Mouse (Mus musculus) ES-CJ7 (cell line): ENCODE results near the gene Mast3.
A peak's percentile ranks its signal among the peaks of the same experiment; 100 is the strongest.
"Not testable (repeated sequence)": the region's sequence is repeated elsewhere in the genome, so short reads cannot be mapped to it uniquely, and the experiment has no call there.

Source experiments
- DNase-seq: peaks from one replicate; pipeline ENCODE4 v3.0.0; 2011; ENCODE audit warnings: low read depth, low spot score

Gene Mast3

DNA sequence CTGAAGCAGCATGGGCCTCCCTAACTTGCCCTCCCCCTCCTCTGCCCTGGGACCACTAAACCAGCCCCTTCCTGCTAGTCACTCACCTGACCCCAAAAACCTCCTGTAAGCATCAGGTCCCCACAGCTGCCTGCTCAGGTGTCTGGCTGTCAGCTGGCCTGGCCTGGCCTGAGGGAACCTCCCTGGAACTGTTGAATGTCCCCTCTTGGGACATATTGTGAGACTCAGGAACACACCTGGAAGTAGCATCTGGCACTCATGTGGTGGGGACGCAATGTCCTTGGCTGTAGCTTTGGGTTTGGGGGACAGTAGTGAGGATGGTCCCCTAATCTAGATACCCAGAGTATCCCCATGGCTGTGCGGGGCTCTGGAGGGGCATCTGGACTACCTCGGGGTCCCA is 29.2 kb upstream of the Mast3 start:
- DNase-seq, result no peak

DNA sequence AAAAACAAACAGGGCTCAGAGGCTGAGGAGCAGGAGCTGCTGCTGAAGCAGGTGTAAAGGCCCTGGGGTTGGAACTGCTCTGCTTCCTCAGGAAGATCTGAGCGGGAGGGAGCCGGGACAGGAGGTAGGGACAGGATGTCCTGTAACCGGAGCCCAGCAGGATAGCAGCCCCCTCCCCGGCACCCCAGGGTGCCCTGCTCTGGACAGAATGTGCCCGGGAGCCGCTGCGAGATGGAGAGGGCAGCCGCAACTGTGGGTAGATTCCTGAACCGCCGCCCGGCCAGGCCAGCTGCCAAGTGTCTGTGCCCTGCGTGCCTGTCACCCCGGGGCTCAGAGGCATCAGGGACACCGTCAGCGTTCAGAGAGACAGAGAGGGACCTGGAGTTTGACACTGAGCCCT is 28.7 kb upstream of the Mast3 start:
- DNase-seq, result no peak

DNA sequence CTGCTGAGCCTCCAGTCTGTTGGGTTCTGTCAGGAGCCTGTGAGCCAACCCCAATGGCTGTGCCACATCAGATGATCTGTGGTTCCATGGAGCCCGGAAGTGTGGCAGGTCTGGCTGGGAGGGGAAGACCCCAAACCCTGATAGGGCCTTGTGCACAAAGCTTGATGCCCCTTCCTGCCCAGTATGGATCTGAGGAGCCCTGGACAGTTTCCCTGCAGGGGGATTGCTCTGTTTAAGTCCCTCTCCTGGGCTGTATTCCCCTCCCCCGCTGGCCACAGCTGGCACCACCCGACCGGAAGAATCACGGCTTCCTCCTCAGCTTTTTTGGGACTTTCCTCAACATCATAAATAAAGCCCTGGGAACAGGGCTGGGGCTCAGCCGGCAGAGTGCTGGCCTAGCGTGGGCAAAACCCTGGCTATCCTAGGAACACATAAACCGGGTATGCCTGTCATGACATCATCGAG is 28.2 kb upstream of the Mast3 start:
- no peak for DNase-seq

DNA sequence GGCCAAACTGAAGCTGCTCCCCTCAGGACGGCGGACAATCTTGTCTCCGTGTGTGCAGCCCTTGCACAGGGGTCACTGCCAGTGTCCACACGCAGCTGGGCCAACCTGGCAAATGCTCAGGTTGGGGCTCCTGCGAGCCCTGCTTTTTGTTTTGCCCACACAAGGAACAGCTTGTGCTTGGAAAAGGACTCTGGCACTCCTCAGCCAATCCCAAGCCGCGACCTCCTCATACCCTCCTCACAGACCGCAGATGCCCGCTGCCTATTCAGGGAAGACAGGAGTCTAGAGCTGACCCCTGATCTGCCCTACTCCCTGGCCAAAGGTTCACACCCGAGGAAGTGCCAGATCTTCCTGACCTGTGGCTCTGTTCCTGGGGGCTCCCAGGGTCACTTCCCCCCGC is 27.5 kb upstream of the Mast3 start:
- no peak for DNase-seq

DNA sequence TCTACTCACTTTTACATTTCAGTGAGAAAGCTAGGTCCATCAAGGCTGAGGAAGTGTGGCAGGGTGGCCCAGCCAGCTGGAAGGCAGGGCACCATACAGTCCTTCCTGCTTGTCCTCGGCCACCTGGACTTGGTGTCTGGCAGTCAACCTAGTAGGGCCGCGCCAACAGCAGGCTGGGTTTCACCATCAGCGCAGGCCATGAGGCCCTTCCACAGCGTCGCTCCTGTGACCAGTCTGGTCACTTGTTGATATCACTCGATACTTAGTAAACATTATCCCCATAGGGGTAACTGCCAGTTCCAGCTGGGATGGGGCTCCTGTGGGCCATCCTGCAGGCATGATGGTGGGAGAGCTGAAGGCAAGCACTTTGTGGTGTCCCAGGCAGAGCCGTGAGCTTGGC is 26.7 kb upstream of the Mast3 start:
- no peak for DNase-seq

DNA sequence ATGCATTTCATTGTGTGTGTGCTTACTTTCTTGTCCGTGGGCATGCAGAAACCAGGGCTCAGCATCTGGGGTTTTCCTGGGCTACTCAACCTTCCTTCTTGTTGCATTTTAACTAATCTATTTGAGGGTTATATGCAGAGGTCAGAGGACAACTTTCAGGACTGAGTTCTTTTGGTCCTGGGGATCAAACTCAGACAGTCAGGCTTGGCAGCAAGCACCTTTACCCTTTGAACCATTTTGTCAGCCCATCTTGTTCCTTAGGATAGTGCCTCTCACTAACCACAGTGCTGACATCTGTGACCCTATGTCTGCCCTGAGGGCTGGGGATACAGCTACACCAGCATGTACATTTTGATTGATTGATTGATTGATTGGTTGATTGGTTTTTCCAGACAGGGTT is 22.9 kb upstream of the Mast3 start:
- DNase-seq, result no peak

DNA sequence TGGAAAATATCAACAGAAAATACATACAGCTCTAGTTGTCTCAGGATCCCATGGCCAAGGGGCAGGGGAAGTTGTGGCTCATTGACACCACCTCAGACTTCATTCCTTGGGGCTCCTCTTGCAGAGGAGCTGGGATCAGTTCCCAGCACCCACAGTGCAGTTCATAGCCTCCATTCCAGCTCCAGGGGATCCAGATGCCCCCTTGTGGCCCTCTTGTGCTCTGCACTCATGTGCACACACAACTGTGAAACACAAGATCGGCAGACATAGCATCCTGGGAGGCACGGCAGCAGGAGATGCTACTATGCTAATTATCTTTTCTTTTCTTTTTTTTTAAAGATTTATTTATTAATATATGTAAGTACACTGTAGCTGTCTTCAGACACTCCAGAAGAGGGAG is 22.2 kb upstream of the Mast3 start:
- peak; percentile 74 for DNase-seq

DNA sequence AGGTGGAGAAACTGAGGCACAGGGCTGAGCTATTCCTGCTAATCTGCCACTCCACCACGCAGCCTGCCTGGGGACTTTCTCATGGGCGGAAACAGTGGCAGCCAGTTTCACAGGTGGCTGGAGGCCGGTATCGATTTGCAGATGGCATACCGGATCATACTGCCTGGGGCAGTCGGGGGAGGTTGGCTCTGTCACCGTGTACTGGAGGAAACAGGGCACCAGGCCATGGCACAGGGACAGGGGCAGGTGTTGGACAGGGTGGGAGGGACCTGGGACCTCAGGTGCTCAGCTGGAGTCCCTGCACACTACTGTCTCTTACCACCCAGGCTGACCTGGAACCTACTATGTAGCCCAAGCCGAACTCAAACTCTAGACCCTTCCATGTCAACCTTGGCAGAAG is 21.0 kb upstream of the Mast3 start:
- DNase-seq, result no peak

DNA sequence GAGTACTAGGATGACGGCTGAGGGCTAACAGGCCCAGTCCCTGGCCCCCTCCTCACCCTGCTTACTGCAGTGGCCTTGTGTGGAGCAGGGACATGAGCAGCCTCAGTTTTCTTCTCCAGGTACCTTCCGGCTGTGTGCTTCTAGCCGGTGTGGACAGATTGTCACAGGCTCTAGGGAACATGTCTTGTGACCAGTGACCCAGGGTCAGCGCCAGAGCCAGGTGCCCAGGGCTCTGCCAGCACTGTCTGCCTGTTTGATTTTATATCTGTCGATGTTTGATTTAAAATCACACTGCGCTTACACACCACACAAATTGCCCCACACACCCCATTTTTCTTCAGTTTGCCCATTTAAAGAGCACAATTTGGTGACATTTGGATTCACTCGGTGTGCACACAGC is 18.9 kb upstream of the Mast3 start:
- no peak for DNase-seq

DNA sequence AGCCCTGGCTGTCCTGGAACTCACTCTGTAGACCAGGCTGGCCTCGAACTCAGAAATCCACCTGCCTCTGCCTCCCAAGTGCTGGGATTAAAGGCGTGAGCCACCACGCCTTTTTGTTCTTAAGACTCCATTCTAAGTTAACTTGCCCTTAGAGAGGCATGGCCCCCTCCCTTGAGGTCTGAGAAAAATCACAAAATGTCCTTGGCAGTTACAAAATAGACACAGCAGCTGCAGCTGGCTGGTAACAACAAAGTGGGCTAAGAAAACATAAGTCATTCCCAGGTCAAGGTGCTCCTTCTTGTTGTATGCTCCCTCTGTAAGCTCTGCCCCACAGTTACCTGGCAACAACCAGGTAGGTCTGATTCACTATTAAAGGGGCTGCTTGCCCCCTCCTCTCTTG is 17.7 kb upstream of the Mast3 start:
- DNase-seq, result not testable (repeated sequence)

DNA sequence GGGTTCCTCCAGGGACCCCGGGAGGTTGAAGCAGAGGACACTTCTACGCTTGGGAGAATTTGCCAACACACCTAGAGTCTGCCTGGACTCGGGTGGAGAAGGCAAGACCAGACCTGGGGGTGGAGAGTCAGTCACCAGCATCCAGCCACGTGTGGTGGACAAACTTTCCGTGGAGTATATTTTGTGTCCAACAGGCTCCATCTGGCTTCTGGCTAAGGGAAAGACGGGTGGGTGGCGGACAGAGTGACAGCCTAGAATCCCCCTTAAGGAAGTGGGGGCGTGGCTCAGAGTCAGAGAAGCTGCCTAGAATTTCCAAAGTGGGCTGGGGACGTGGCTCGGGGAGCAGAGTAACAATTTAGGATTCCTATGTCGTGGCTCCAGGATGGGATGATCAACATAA is 17.1 kb upstream of the Mast3 start:
- peak; percentile 39 for DNase-seq

DNA sequence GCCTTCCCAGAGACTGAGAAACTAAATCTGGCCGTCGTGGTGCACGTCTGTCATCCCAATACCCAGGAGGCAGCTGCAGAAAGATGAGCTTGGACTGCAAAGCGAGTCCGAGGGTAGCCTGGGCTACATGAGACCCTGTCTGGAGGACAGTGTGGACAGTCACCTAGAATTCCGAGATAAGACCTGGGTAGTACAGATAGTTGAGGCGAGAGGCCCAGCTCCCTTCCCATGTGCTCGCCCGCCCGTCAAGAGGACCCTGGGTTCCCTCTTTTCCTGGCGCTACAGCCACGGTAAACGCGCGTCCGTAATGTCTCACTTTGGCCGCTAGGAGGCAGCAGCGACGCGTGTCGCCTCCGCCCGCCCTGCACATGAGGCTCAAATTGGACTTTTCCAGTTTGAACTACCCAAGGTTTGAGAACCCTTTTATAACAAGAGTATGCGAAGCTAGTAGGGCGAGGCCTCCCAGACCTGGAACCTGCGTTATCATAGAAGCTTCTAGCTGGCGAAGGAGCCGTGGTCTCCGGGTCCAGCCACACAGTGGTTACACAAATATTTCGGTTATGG is 16.6 kb upstream of the Mast3 start:
- DNase-seq, result peak; percentile 87

DNA sequence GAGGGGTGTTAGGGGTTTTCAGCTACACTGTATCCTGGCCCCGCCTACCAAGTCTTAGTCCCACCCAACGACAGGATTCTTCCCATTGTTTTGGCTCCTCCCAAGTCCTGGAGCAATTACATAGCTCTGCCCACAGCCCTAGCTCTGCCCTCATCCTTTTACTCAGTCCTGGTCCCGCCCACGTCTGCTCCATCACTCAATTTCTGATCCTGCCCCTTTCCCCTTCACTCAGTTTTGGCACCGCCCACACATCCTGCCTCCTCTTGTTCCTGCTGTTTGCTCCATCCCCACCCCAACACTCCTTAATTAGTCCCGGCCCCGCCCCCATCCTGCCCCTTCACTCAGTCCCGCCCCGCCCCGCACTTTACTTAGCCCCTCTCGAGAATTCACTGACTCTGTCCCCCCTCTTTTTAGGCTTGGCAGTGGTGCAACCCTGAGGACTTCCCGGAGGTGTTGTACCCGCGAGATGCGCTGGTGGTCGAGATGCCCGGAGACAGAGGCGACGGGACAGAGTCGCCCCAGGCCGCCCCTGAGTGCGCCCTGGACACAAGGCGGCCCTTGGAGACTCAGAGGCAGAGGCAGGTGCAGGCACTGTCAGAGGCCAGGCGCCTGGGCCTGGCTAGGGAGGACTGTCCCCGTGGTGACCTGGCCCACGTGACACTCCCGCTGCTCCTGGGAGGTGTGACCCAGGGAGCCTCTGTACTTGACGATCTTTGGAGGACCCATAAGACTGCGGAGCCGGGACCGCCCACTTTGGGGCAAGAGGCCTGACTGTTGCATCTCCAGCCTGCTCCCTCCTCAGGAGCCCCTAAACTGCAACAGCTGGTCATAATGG is 15.5 kb upstream of the Mast3 start:
- DNase-seq, result peak; percentile 100

DNA sequence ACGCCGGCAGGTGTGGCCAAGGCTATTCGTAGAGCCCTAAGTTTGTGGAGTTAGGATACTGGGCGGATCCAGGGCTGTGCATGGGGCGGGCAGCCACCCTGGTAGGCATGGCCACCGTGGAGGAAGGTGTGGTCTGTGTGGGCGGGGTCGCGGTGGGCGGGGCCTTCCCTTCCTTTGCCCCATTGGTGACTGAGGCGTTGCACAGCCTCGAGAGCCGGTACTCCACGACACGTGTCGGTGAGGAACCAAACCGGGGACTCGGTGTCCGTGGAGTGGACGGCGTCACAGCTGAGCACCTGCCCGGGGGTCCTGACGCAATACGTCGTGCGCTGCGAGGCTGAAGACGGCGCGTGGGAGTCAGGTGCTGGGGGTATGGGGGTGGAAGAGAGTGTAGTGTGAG is 11.8 kb upstream of the Mast3 start:
- DNase-seq, result peak; percentile 67

DNA sequence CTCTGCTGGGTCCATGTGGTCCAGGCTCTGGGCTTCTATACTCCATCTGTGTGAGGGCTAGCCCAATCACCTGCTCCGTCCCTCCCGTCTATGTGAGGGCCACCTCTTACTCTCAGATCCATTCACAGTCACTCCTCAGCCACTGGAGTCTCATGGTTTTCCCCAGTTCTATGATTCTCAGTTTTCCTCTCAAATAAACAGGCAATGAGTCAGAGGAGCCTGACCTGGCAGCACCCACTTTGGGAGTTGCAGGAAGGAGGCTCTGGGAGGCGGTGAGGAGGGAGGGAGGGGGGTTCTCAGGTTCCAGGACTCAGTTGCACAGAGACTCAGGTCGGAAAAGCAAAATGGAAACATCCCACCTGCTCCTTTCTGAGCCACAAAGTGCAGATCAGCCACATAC is 8.0 kb upstream of the Mast3 start:
- DNase-seq, result no peak

DNA sequence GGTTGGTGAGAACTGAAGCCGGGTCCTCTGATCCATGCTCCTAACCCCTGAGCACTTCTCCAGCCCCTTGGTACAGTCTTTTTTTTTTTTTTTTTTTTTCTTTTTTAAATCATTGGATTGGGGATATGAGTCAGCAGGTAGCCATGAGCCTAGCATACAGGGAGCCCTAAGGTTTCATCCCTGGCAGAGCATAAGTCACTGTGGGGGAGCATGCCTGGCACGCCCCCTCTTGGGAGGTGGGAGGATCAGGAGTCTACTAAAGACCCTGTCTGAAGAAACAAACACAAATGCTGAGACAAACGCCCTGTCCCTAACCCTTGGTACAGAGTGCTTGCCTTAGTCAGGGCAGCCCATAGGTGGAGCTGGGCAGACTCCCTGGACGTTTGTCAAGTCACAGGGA is 7.2 kb upstream of the Mast3 start:
- DNase-seq, result no peak

DNA sequence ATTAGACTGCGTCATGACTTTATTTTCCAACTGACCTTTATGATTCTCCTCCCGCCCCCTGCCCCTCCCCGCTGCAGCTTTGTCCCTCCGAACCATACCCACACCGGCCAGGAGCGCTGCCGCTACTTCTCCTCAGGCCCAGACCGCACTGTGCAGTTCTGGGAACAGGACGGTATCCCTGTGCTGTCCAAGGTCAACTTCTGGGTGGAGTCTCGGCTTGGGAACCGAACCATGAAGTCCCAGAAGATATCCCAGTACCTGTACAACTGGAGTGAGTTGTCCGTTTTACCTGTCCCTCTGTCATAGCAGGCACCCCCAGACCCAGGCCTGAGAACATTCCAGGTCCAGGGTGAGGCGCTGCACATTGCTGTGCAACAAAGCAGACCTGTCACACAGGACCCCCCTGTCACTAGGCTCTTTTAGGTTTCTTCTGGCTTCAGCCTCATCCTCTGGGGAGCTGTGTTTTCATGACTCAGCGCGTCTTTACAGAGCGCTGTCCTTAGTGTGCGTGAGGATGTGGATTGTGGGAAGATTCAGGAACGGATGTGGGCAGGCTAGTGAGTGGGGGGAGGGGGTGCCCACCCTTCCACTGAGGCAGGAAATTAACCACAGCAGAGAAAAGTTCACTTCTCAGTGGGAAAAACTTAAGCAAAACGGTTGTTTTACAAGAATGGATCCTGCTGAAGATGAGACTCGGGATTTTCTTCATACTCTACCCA is 6.3 kb upstream of the Mast3 start:
- peak; percentile 64 for DNase-seq

DNA sequence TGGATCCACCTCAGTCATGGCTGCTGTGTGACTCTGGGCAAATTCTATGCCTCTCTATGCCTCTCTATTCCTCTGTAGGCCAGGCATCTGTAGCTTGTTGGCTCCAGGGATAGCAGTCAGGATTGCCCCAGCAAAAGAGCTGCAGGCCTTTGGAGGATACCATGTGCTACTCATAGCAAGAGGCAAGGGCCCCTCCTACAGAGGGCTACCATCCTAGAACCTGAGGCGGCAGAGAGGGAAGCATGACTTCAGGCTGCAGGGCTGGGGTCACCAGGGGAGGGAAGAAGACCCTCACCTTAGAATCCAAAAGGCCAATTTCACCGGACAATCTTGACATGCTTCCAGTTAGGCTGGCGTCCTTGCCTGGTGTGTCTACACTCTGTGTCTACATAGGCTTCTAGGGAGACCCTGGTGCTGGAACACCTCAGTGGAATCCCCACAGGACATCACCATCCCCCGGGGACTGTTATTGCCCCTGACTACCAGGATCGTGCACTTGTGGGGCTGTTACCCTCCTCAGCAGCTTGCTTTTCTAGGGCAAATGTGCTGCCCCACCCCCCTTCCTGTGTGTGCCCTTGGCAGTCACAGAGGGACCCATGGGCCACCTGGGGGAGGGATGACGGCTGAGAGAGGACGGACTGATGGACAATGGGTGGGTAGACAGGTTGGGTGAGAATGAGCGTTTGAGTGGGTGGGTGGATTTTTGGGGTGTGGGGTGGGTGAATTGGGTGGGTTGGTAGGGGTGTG is 4.3 kb upstream of the Mast3 start:
- no peak for DNase-seq

DNA sequence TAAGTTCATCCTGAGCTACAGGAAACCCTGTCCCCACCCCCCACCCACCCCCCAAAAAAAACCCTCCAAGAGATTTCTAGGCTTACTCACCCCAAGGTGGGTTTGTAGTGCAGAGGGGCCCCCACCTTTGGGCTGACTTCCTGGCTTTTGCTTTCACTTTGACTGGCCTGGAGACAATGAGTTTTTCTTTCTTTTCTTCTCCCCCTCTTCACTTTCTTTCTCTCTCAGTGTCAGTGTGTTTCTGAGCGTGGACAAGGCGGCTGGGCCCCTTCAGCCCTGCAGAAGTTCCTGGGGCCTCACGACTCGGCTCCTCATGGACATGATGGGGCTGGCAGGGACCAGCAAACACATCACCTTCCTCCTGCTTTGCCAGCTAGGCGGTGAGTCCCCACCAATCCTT is 3.4 kb upstream of the Mast3 start, which contains the start of gene Il12rb1:
Il12rb1 (plus strand) TSS at position 211 of the 400 bp plus-strand sequence.
- no peak for DNase-seq

DNA sequence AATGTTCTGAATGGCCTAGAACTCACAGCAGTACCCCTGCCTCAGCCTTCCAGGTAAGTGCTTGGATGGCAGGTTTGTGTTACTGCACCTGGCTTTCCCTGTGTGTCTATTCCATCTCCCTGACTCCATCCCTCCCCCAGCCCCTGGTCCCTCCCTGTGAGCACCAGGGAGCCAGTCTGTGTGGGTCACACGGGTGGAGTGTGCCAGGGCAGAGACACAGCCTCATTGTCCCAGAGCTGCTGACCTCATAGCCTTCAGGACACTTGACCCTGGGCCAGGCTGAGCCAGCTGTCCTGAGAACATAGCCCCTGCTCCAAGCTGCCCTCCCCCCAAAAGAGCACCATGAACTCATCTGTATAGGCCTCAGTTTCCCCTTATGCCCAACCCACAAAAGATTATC is 2.5 kb upstream of the Mast3 start:
- DNase-seq, result no peak

DNA sequence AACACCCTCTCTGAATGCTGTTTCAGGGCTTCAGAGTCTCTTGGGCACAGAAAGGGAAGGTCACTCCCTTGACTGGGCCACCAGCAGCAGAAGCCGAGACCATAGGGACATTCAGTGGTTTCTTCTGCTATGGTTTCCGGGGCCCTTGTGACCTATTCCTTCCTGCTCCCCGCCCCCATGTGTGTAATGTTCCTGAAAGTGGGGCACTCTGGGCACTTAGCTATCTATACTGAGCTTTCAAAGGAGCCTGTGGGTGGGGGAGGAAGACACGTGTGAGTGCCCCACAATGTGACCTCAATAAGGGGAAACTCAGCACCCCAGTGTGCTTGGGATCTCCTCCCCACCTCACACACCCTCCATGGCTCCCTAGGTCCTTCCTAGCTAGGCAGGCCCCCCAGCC is 1.7 kb upstream of the Mast3 start:
- no peak for DNase-seq
